ENCODE assay signal across 25 mouse cellular contexts in genomic region chr5:27204721-27205120, GRCm38 (mm10).
DNase-seq lines count a peak whose midpoint lies in the region.
"Had no signal": no experiment of that assay in that cellular context is flagged by ENCODE, and none has a peak within 500 bp of the region (broad histone marks: within the 10 kb centered on the region; RNA-seq: fewer than 3 reads in every experiment).

No protein-coding gene starts in this region.

- H3K9me3 ChIP-seq in limb, embryonic 10.5 days (replicated peaks) = no peaks in the 10 kb centered on the region
- H3K9me3 ChIP-seq: embryonic facial prominence, embryonic 13.5 days; forebrain, embryonic 10.5 days; forebrain, embryonic 15.5 days; hindbrain, embryonic 13.5 days had no signal

- H3K27ac ChIP-seq in limb, embryonic 10.5 days = no peak overlapping the region
- H3K27ac ChIP-seq: embryonic facial prominence, embryonic 13.5 days; forebrain, embryonic 10.5 days; forebrain, embryonic 15.5 days; hindbrain, embryonic 13.5 days; liver, embryonic 14.5 days had no signal

- DNase-seq in adrenal gland, postnatal 10 days = peak; percentile 6
- DNase-seq in adrenal gland, adult 18-20 months (ENCODE audit: low spot score in 2 of 2) = no peak
- peak; percentile 18 for DNase-seq in layer of hippocampus, adult 9-11 months
- DNase-seq in layer of hippocampus, adult 9-10 months (ENCODE audit: low spot score) = no peak
- DNase-seq in R1 (ENCODE audit: low read depth, low spot score) = peak; percentile 11
- DNase-seq in brain, adult 2 months (ENCODE audit: low read depth, low spot score) = peak; percentile 75
- no peak for DNase-seq in limb, embryonic 10.5 days (ENCODE audit: low spot score)
- no peak for DNase-seq in heart, postnatal 4 days
- DNase-seq: cerebellum, adult 11-12 months; cerebellum, adult 9-11 months; gastrocnemius, postnatal 14 days; heart, postnatal 36 days; kidney, postnatal 25 days; liver; lung, embryonic 14.5 days; lung, postnatal 14 days; midbrain, embryonic 14.5 days; spleen, adult 18-20 months; thymus, adult 18-20 months; thymus, postnatal 25 days had no signal

- H3K27me3 ChIP-seq in limb, embryonic 10.5 days (ENCODE audit: low read depth, poor library complexity, severe bottlenecking) = no peaks in the 10 kb centered on the region
- H3K27me3 ChIP-seq: embryonic facial prominence, embryonic 13.5 days; forebrain, embryonic 15.5 days; hindbrain, embryonic 13.5 days had no signal

- no peaks in the 10 kb centered on the region for H3K36me3 ChIP-seq in limb, embryonic 10.5 days
- H3K36me3 ChIP-seq: embryonic facial prominence, embryonic 13.5 days; forebrain, embryonic 10.5 days; forebrain, embryonic 15.5 days; hindbrain, embryonic 13.5 days had no signal

- 0 out of 2 replicates have a peak, but pooled peaks cover 3% of the 10 kb centered on the region for H3K4me1 ChIP-seq in limb, embryonic 10.5 days
- H3K4me1 ChIP-seq: embryonic facial prominence, embryonic 13.5 days; forebrain, embryonic 15.5 days; hindbrain, embryonic 13.5 days had no signal

- H3K4me3 ChIP-seq in limb, embryonic 10.5 days = no peak overlapping the region
- H3K4me3 ChIP-seq: embryonic facial prominence, embryonic 13.5 days; forebrain, embryonic 10.5 days; forebrain, embryonic 15.5 days; hindbrain, embryonic 13.5 days had no signal

- WGBS in limb, embryonic 10.5 days = 82% methylated on average over 3 of the region's 3 CpGs

Comparison
In these comparisons a context has a peak if more than half of its experiments do, and no peak if none do; other contexts are left out.
1. DNase-seq: peak in adrenal gland, postnatal 10 days (single experiment), layer of hippocampus, adult 9-11 months (single experiment), R1 (single experiment) and brain, adult 2 months (single experiment); none in adrenal gland, adult 18-20 months (0 of 2), layer of hippocampus, adult 9-10 months (single experiment), limb, embryonic 10.5 days (single experiment) and heart, postnatal 4 days (single experiment).